9 mouse cellular contexts compared by ENCODE assay signal in genomic region chr11:78322076-78322831, GRCm38 (mm10). TPM values are rescaled to one million over a fixed set of nuclear protein-coding genes. Genes with fewer than 3 reads are reported as not detected.
DNase-seq lines count a peak whose midpoint lies in the region; ATAC-seq lines count a peak whose summit lies in the region.
"Had no signal": no experiment of that assay in that cellular context is flagged by ENCODE, and none has a peak within 500 bp of the region (broad histone marks: within the 10 kb centered on the region; RNA-seq: fewer than 3 reads in every experiment).

No protein-coding gene starts in this region.

- no peak overlapping the region for H3K4me3 ChIP-seq in heart, embryonic 13.5 days
- no peak overlapping the region for H3K4me3 ChIP-seq in midbrain, embryonic 12.5 days
- no peak overlapping the region for H3K4me3 ChIP-seq in midbrain, embryonic 11.5 days (ENCODE audit: low read depth, low read length)
- no peak overlapping the region for H3K4me3 ChIP-seq in intestine, embryonic 16.5 days (ENCODE audit: low read length)
- H3K4me3 ChIP-seq in stomach, embryonic 14.5 days (ENCODE audit: low read depth, low read length) = no peak overlapping the region

- H3K27ac ChIP-seq in heart, embryonic 13.5 days (replicated peaks) = peak overlapping the region; percentile 63
- no peak overlapping the region for H3K27ac ChIP-seq in midbrain, embryonic 12.5 days (replicated peaks)
- no peak overlapping the region for H3K27ac ChIP-seq in midbrain, embryonic 11.5 days (ENCODE audit: low read depth, low read length)
- H3K27ac ChIP-seq in intestine, embryonic 16.5 days (ENCODE audit: low read length) = peak overlapping the region; percentile 68
- peak overlapping the region; percentile 63; the same call in 1 of the 2 replicates for H3K27ac ChIP-seq in stomach, embryonic 14.5 days (ENCODE audit: low read length)

- DNase-seq in heart, postnatal 36 days = no peak
- no peak for DNase-seq in midbrain, embryonic 11.5 days (ENCODE audit: low spot score, missing footprints)
- DNase-seq in ovary, postnatal 36 days (ENCODE audit: low spot score) = no peak
- DNase-seq in embryo, embryonic 11 days = no peak

- peak overlapping the region; percentile 62 for H3K4me2 ChIP-seq in heart, embryonic 13.5 days
- peak overlapping the region; percentile 4; the same call in 1 of the 2 replicates for H3K4me2 ChIP-seq in midbrain, embryonic 12.5 days (replicated peaks)
- no peak overlapping the region for H3K4me2 ChIP-seq in midbrain, embryonic 11.5 days
- H3K4me2 ChIP-seq in intestine, embryonic 16.5 days (ENCODE audit: low read depth, low read length) = peak overlapping the region; percentile 43; the same call in 1 of the 2 replicates
- H3K4me2 ChIP-seq in stomach, embryonic 14.5 days (replicated peaks; ENCODE audit: low read depth, low read length) = peak overlapping the region; percentile 22; the same call in 1 of the 2 replicates

- no peak for ATAC-seq in heart, embryonic 13.5 days (ENCODE audit: extremely low read depth, insufficient number of reproducible peaks, low FRiP score, low TSS enrichment)
- ATAC-seq in midbrain, embryonic 12.5 days (ENCODE audit: low FRiP score, low read depth) = no peak
- ATAC-seq in midbrain, embryonic 11.5 days (ENCODE audit: low FRiP score) = no peak
- ATAC-seq in intestine, embryonic 16.5 days = no peak; the same call in 1 of the 2 replicates
- peak; percentile 16; the same call in 1 of the 2 replicates for ATAC-seq in stomach, embryonic 14.5 days (ENCODE audit: insufficient number of reproducible peaks, insufficient read depth, low FRiP score, low read depth)

- no peaks in the 10 kb centered on the region for H3K9me3 ChIP-seq in heart, embryonic 13.5 days
- H3K9me3 ChIP-seq in midbrain, embryonic 12.5 days = no peaks in the 10 kb centered on the region
- H3K9me3 ChIP-seq in midbrain, embryonic 11.5 days (ENCODE audit: control insufficient read depth, low read length) = no peaks in the 10 kb centered on the region
- no peaks in the 10 kb centered on the region for H3K9me3 ChIP-seq in intestine, embryonic 16.5 days (ENCODE audit: control insufficient read depth, low read length)
- no peaks in the 10 kb centered on the region for H3K9me3 ChIP-seq in stomach, embryonic 14.5 days (ENCODE audit: control insufficient read depth, low read depth, low read length)
- H3K9me3 ChIP-seq: G1E had no signal

- no peak overlapping the region for H3K9ac ChIP-seq in heart, embryonic 13.5 days
- H3K9ac ChIP-seq in midbrain, embryonic 12.5 days (replicated peaks) = no peak overlapping the region
- H3K9ac ChIP-seq in midbrain, embryonic 11.5 days (ENCODE audit: low read length) = no peak overlapping the region
- no peak overlapping the region for H3K9ac ChIP-seq in intestine, embryonic 16.5 days (ENCODE audit: low read depth, low read length)
- H3K9ac ChIP-seq in stomach, embryonic 14.5 days (replicated peaks; ENCODE audit: low read depth, low read length) = no peak overlapping the region

- 52% methylated on average over 2 of the region's 2 CpGs for WGBS in heart, embryonic 13.5 days
- 71% methylated on average over 2 of the region's 2 CpGs for WGBS in midbrain, embryonic 12.5 days
- 85% methylated on average over 2 of the region's 2 CpGs for WGBS in midbrain, embryonic 11.5 days
- WGBS in intestine, embryonic 16.5 days = 53% methylated on average over 2 of the region's 2 CpGs
- 40% methylated on average over 2 of the region's 2 CpGs for WGBS in stomach, embryonic 14.5 days

- peaks cover 27% of the 10 kb centered on the region for H3K4me1 ChIP-seq in heart, embryonic 13.5 days
- peaks cover 15% of the 10 kb centered on the region; the same call in 1 of the 2 replicates for H3K4me1 ChIP-seq in midbrain, embryonic 12.5 days
- H3K4me1 ChIP-seq in midbrain, embryonic 11.5 days (ENCODE audit: control insufficient read depth, insufficient read depth, low read length) = no peaks in the 10 kb centered on the region
- H3K4me1 ChIP-seq in intestine, embryonic 16.5 days (ENCODE audit: control insufficient read depth, insufficient read depth, low read length) = peaks cover 8% of the 10 kb centered on the region; the same call in 1 of the 2 replicates
- H3K4me1 ChIP-seq in stomach, embryonic 14.5 days (ENCODE audit: control insufficient read depth, insufficient read depth, low read length) = 0 out of 2 replicates have a peak, but pooled peaks cover 6% of the 10 kb centered on the region

- H3K27me3 ChIP-seq in heart, embryonic 13.5 days (replicated peaks) = no peaks in the 10 kb centered on the region
- no peaks in the 10 kb centered on the region for H3K27me3 ChIP-seq in midbrain, embryonic 12.5 days
- no peaks in the 10 kb centered on the region for H3K27me3 ChIP-seq in midbrain, embryonic 11.5 days (ENCODE audit: control insufficient read depth, insufficient read depth, low read length)
- H3K27me3 ChIP-seq in intestine, embryonic 16.5 days (replicated peaks; ENCODE audit: control insufficient read depth, insufficient read depth, low read length) = no peaks in the 10 kb centered on the region
- no peaks in the 10 kb centered on the region for H3K27me3 ChIP-seq in stomach, embryonic 14.5 days (ENCODE audit: control insufficient read depth, insufficient read depth, low read length)

- H3K36me3 ChIP-seq in heart, embryonic 13.5 days = peaks cover 50% of the 10 kb centered on the region
- peaks cover 54% of the 10 kb centered on the region for H3K36me3 ChIP-seq in midbrain, embryonic 12.5 days
- H3K36me3 ChIP-seq in midbrain, embryonic 11.5 days (ENCODE audit: control insufficient read depth, insufficient read depth, low read length) = peaks cover 30% of the 10 kb centered on the region
- H3K36me3 ChIP-seq in intestine, embryonic 16.5 days (ENCODE audit: control insufficient read depth, insufficient read depth, low read length) = peaks cover 7% of the 10 kb centered on the region; the same call in 1 of the 2 replicates
- peaks cover 39% of the 10 kb centered on the region for H3K36me3 ChIP-seq in stomach, embryonic 14.5 days (ENCODE audit: control insufficient read depth, insufficient read depth, low read length)

- intact Hi-C loops in heart, postnatal 36 days (cut with DNase I) = no loop called here

RNA-seq across cellular contexts. Expression of gene Aldoc, which starts 0.5 kb away (rescaled TPM):
- polyA plus RNA-seq in heart, embryonic 13.5 days (2015; fragmentation: Nextera tagmentation; extraction: Ambion mirVana) = 22.1 and 22.5 TPM in 2 replicates
- 1 to 10 TPM in 1 of 2 experiments, under 1 TPM in 1; 0.68 to 1.6 TPM for total RNA-seq in heart, postnatal 36 days (2021)
- 1.8 and 4.6 TPM in 2 replicates for polyA plus RNA-seq in midbrain, embryonic 12.5 days (2016; fragmentation: Nextera tagmentation; extraction: Ambion mirVana)
- polyA plus RNA-seq in midbrain, embryonic 11.5 days (2014; fragmentation: Nextera tagmentation; extraction: Ambion mirVana) = 1.0 and 1.3 TPM in 2 replicates
- polyA plus RNA-seq in intestine, embryonic 16.5 days (2015; fragmentation: Nextera tagmentation; extraction: Ambion mirVana) = 33.3 and 34.0 TPM in 2 replicates
- 18.8 and 21.2 TPM in 2 replicates for polyA plus RNA-seq in stomach, embryonic 14.5 days (2014; fragmentation: Nextera tagmentation; extraction: Ambion mirVana)

RNA-seq across cellular contexts. Expression of gene Pigs, which starts 6.0 kb away (rescaled TPM):
- 65.9 and 66.6 TPM in 2 replicates for polyA plus RNA-seq in heart, embryonic 13.5 days (2015; fragmentation: Nextera tagmentation; extraction: Ambion mirVana)
- total RNA-seq in heart, postnatal 36 days (2021) = 10 to 100 TPM; 22.7 to 24.1 TPM
- polyA plus RNA-seq in midbrain, embryonic 12.5 days (2016; fragmentation: Nextera tagmentation; extraction: Ambion mirVana) = 59.9 and 67.2 TPM in 2 replicates
- 50.9 and 56.3 TPM in 2 replicates for polyA plus RNA-seq in midbrain, embryonic 11.5 days (2014; fragmentation: Nextera tagmentation; extraction: Ambion mirVana)
- 92.9 and 93.1 TPM in 2 replicates for polyA plus RNA-seq in intestine, embryonic 16.5 days (2015; fragmentation: Nextera tagmentation; extraction: Ambion mirVana)
- 67.7 and 69.8 TPM in 2 replicates for polyA plus RNA-seq in stomach, embryonic 14.5 days (2014; fragmentation: Nextera tagmentation; extraction: Ambion mirVana)

RNA-seq across cellular contexts. Expression of gene Spag5, which starts 20.9 kb away (rescaled TPM):
- 24.5 and 25.5 TPM in 2 replicates for polyA plus RNA-seq in heart, embryonic 13.5 days (2015; fragmentation: Nextera tagmentation; extraction: Ambion mirVana)
- under 1 TPM; 0.54 to 0.58 TPM for total RNA-seq in heart, postnatal 36 days (2021)
- polyA plus RNA-seq in midbrain, embryonic 12.5 days (2016; fragmentation: Nextera tagmentation; extraction: Ambion mirVana) = 47.6 and 51.8 TPM in 2 replicates
- polyA plus RNA-seq in midbrain, embryonic 11.5 days (2014; fragmentation: Nextera tagmentation; extraction: Ambion mirVana) = 51.5 and 57.1 TPM in 2 replicates
- polyA plus RNA-seq in intestine, embryonic 16.5 days (2015; fragmentation: Nextera tagmentation; extraction: Ambion mirVana) = 23.4 and 27.3 TPM in 2 replicates
- 40.5 and 44.6 TPM in 2 replicates for polyA plus RNA-seq in stomach, embryonic 14.5 days (2014; fragmentation: Nextera tagmentation; extraction: Ambion mirVana)

RNA-seq across cellular contexts. Expression of gene Unc119, which starts 21.0 kb away (rescaled TPM):
- 42.8 and 44.6 TPM in 2 replicates for polyA plus RNA-seq in heart, embryonic 13.5 days (2015; fragmentation: Nextera tagmentation; extraction: Ambion mirVana)
- total RNA-seq in heart, postnatal 36 days (2021) = 1 to 10 TPM; 5.3 to 6.2 TPM
- polyA plus RNA-seq in midbrain, embryonic 12.5 days (2016; fragmentation: Nextera tagmentation; extraction: Ambion mirVana) = 80.0 and 80.6 TPM in 2 replicates
- 63.4 and 71.7 TPM in 2 replicates for polyA plus RNA-seq in midbrain, embryonic 11.5 days (2014; fragmentation: Nextera tagmentation; extraction: Ambion mirVana)
- polyA plus RNA-seq in intestine, embryonic 16.5 days (2015; fragmentation: Nextera tagmentation; extraction: Ambion mirVana) = 29.5 and 29.9 TPM in 2 replicates
- 45.9 and 47.5 TPM in 2 replicates for polyA plus RNA-seq in stomach, embryonic 14.5 days (2014; fragmentation: Nextera tagmentation; extraction: Ambion mirVana)

RNA-seq across cellular contexts. Expression of gene BC030499, which starts 31.6 kb away (rescaled TPM):
- 0.20 and 0.29 TPM in 2 replicates for polyA plus RNA-seq in heart, embryonic 13.5 days (2015; fragmentation: Nextera tagmentation; extraction: Ambion mirVana)
- under 1 TPM; 0.50 to 0.62 TPM for total RNA-seq in heart, postnatal 36 days (2021)
- 0.24 and 0.29 TPM in 2 replicates for polyA plus RNA-seq in midbrain, embryonic 12.5 days (2016; fragmentation: Nextera tagmentation; extraction: Ambion mirVana)
- polyA plus RNA-seq in midbrain, embryonic 11.5 days (2014; fragmentation: Nextera tagmentation; extraction: Ambion mirVana) = 0.27 and 0.37 TPM in 2 replicates
- 0.32 TPM in 1 of 2 replicates, not detected in the other for polyA plus RNA-seq in intestine, embryonic 16.5 days (2015; fragmentation: Nextera tagmentation; extraction: Ambion mirVana)
- 0.17 and 0.32 TPM in 2 replicates for polyA plus RNA-seq in stomach, embryonic 14.5 days (2014; fragmentation: Nextera tagmentation; extraction: Ambion mirVana)

Comparison
In these comparisons a context has a peak if more than half of its experiments do, and no peak if none do; other contexts are left out.
1. H3K27ac ChIP-seq: peak in heart, embryonic 13.5 days (single experiment), intestine, embryonic 16.5 days (single experiment) and stomach, embryonic 14.5 days (single experiment); none in midbrain, embryonic 12.5 days (single experiment) and midbrain, embryonic 11.5 days (single experiment).